Mouse (Mus musculus) limb, embryonic 11.5 days (tissue): ENCODE data around the gene Ferd3l. TPM values are rescaled to one million over a fixed set of nuclear protein-coding genes. Genes with fewer than 3 reads are reported as not detected.
A peak's percentile ranks its signal among the peaks of the same experiment; 100 is the strongest.

Experiments used
- ATAC-seq: fragments of 200-750 bp; cut with Nextera tagmentation; 2 replicates; pipeline ENCODE4 v1.8.0; 2017; ENCODE audit warnings: low read depth; ENCODE audit not compliant: insufficient number of reproducible peaks, low FRiP score, low TSS enrichment
- DNase-seq: peaks from one replicate; pipeline ENCODE4 v3.0.0-alpha.2; 2015; ENCODE audit warnings: low spot score
- H3K27ac ChIP-seq: fragments of 300-500 bp; sonication (generic); replicated peaks from 2 replicates; pipeline ENCODE4 v1.5.1; 2014; ENCODE audit warnings: low read depth, mild to moderate bottlenecking, low read length
- H3K27me3 ChIP-seq: fragments of 300-500 bp; sonication (generic); 2 replicates; pipeline ENCODE4 v1.6.1; 2014; ENCODE audit warnings: mild to moderate bottlenecking, low read length, mixed read lengths; ENCODE audit not compliant: control insufficient read depth, insufficient read depth
- H3K36me3 ChIP-seq: fragments of 300-500 bp; sonication (generic); 2 replicates; pipeline ENCODE4 v1.6.1; 2014; ENCODE audit warnings: mild to moderate bottlenecking, low read length, moderate library complexity, mixed read lengths; ENCODE audit not compliant: control insufficient read depth, insufficient read depth
- H3K4me1 ChIP-seq: fragments of 300-500 bp; sonication (generic); 2 replicates; pipeline ENCODE4 v1.6.1; 2014; ENCODE audit warnings: low read length, mixed read lengths; ENCODE audit not compliant: control insufficient read depth, insufficient read depth
- H3K4me2 ChIP-seq: fragments of 300-500 bp; sonication (generic); 2 replicates; pipeline ENCODE4 v1.6.1; 2014; ENCODE audit warnings: low read depth, mild to moderate bottlenecking, moderate library complexity; ENCODE audit not compliant: severe bottlenecking
- H3K4me3 ChIP-seq: fragments of 300-500 bp; sonication (generic); 2 replicates; pipeline ENCODE4 v1.5.1; 2014; ENCODE audit warnings: low read depth, low read length
- H3K9ac ChIP-seq: fragments of 300-500 bp; sonication (generic); 2 replicates; pipeline ENCODE4 v1.6.1; 2014; ENCODE audit warnings: mild to moderate bottlenecking, low read length
- H3K9me3 ChIP-seq: fragments of 300-500 bp; sonication (generic); 2 replicates; pipeline ENCODE4 v1.6.1; 2016; ENCODE audit warnings: low read length; ENCODE audit not compliant: control insufficient read depth
- whole genome bisulfite sequencing: fragments of 180-500 bp; shearing (Covaris S2); extraction: QIAGEN DNeasy Blood & Tissue Kit; methylation state at CpG from one replicate; pipeline ENCODE4 v1.1.7; 2014; 5-methylcytosine and 5-hydroxymethylcytosine counted together
- polyA plus RNA-seq: library from polyadenylated mRNA; unstranded; fragments of >200 nt; fragmentation: Nextera tagmentation; extraction: Ambion mirVana; gene quantifications from 2 replicates; pipeline ENCODE4 v1.2.1, GENCODE M21; 2014

The Ferd3l gene
- polyA plus RNA-seq = not detected in 2 replicates

DNA sequence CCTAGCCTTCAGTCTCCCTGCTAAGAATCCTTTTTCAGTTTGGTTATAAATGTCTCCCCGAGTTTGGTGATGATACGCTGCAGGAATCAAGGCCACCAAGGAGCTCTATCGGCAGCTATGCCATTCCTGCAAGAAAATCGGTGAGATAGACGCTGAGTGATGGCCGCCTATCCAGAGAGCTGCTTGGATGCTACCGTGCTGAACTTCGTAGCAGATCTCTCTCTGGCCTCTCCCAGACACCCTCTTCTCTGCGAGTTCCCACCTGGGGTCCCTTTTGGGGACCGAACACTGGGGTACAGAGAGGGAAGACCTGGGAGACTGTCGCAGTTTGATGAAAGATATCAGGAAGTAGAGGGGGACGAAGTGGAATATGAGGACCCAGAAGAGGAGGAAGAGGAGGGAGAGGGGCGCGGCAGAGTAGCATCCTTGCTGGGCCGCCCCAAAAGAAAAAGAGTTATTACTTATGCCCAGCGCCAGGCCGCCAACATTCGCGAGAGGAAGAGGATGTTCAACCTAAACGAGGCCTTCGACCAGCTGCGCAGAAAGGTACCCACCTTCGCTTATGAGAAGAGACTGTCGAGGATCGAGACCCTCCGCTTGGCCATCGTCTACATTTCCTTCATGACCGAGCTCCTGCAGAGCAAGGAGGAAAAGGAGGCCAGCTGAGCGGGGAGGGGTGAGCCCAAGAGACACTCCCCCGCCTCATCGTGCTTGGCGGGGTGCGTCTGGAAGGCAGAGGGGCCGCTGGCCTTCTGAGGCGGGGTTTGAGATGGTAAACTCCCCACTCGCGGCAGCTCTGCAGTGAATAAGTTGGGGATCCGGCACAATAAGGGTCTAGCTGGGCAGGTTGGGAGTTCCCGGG is at the start of gene Ferd3l:
Gene Ferd3l, plus strand, starts transcription at position 95 of the 862 bp plus-strand sequence.
- Histone ChIP-seq H3K9me3 (no peaks in the 10 kb centered on the region), H3K4me3 (peak within 1 kb of the TSS; percentile 10; the same call in 1 of the 2 replicates), H3K4me1 (no peaks in the 10 kb centered on the region), H3K9ac (no peak within 1 kb of the TSS), H3K27ac (no peak within 1 kb of the TSS), H3K4me2 (peak within 1 kb of the TSS; percentile 42), H3K27me3 (peaks cover 25% of the 10 kb centered on the region), H3K36me3 (no peaks in the 10 kb centered on the region)
- DNase-seq = peak; percentile 29
- WGBS = 1% methylated on average over 39 of the region's 39 CpGs
- ATAC-seq = no peak

DNA sequence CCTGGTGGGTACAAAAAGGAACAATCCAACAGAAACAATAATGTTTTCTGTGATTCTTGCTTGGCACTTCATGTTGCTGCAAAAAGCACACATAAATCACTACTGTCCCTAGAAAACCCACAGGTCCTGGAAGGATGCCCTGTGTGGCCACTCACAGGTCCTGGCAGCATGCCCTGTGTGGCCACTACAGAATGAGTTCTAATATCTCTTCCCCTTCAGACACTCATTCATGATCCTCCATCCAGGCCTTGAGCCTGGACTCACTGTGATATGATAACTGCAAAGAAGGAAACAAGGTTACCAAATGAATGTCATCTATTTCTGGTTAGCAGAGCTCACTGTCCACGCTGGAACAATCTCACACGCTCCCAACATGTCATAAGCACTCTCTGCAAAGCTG is 34.3 kb upstream of the Ferd3l start:
- Histone ChIP-seq H3K4me1 (no peaks in the 10 kb centered on the region), H3K9ac (no peak overlapping the region), H3K36me3 (no peaks in the 10 kb centered on the region), H3K27ac (no peak overlapping the region), H3K27me3 (no peaks in the 10 kb centered on the region), H3K9me3 (no peaks in the 10 kb centered on the region), H3K4me2 (no peak overlapping the region), H3K4me3 (no peak overlapping the region)
- WGBS = 75% methylated on average over 2 of the region's 2 CpGs
- DNase-seq (peak; percentile 29), ATAC-seq (no peak)

- H3K27me3 ChIP-seq = no peaks in the 10 kb centered on the region
- WGBS = 47% methylated on average over 1 of the region's 1 CpGs
- H3K9ac ChIP-seq = no peak overlapping the region
- H3K4me2 ChIP-seq = no peak overlapping the region
- DNase-seq = no peak
- H3K4me3 ChIP-seq = no peak overlapping the region
- no peak overlapping the region for H3K27ac ChIP-seq
- no peaks in the 10 kb centered on the region for H3K4me1 ChIP-seq
- ATAC-seq = no peak
- H3K36me3 ChIP-seq = no peaks in the 10 kb centered on the region
- no peaks in the 10 kb centered on the region for H3K9me3 ChIP-seq
These were observed 33.6 kb upstream of the Ferd3l start for GRCm38 (mm10) chr12:33894621-33895020.

- no peak overlapping the region for H3K4me2 ChIP-seq
- DNase-seq = no peak
- peaks cover 25% of the 10 kb centered on the region for H3K27me3 ChIP-seq
These were observed 1.5 kb upstream of the Ferd3l start for GRCm38 (mm10) chr12:33926751-33927150.

DNA sequence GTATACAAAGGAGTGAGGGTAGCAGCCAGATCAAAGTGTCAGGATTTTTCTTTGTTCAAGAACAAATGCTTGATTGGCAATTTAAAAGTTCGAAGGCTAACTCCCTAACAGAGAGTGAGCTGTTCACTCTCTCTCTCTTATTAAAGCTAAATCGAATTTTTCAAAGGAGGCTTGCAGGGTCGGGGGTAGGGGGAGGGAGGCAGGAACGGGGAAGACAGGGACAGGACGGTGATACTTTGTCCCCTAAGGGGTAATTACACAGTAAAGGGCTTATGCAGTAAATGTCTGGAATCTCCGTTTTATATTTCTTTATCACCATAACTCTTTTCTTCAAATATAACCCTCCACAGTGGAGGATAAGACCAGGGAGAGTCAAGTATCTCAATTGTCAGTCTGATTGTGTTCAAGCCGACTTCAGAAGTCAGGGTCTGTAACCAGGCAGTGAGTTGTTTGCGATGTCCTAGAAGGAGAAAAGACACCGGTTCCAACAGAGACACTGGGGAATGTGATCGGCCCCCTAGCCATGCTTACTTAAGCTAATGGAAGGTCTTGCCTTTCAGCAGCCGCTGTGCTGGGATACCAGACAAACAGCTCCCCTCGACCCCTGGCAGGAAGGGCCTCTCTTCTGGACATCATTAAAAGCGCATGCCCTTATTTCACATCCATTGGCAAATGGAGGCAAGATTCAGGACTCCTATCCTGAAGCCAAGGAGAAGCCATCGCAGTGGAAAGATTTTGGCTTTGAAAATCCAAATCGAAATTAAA is 709 bp upstream of the Ferd3l start:
- Histone ChIP-seq H3K27ac (no peak overlapping the region), H3K4me3 (no peak overlapping the region), H3K9ac (no peak overlapping the region), H3K4me2 (no peak overlapping the region), H3K27me3 (peaks cover 25% of the 10 kb centered on the region), H3K4me1 (no peaks in the 10 kb centered on the region), H3K9me3 (no peaks in the 10 kb centered on the region), H3K36me3 (no peaks in the 10 kb centered on the region)
- 2% methylated on average over 15 of the region's 15 CpGs for WGBS
- ATAC-seq (no peak), DNase-seq (no peak)

More at GRCm38 (mm10) chr12:33926751-33927150, 1.5 kb upstream of the Ferd3l start:
- H3K36me3 ChIP-seq = no peaks in the 10 kb centered on the region
- no peak overlapping the region for H3K4me3 ChIP-seq
- no peak for ATAC-seq
- H3K27ac ChIP-seq = no peak overlapping the region
- WGBS = under 1% methylated on average over 3 of the region's 3 CpGs
- H3K9ac ChIP-seq = no peak overlapping the region
- H3K9me3 ChIP-seq = no peaks in the 10 kb centered on the region
- H3K4me1 ChIP-seq = no peaks in the 10 kb centered on the region

- H3K4me1 ChIP-seq = peaks cover 3% of the 10 kb centered on the region
- DNase-seq = no peak
- 7% methylated on average over 3 of the region's 3 CpGs for WGBS
These were observed 24.6 kb downstream of the Ferd3l start for GRCm38 (mm10) chr12:33952843-33953242.

GRCm38 (mm10) chr12:33954931-33955565 is 26.8 kb downstream of the Ferd3l start:
- H3K9ac ChIP-seq = no peak overlapping the region
- peaks cover 3% of the 10 kb centered on the region for H3K4me1 ChIP-seq
- H3K27me3 ChIP-seq = no peaks in the 10 kb centered on the region
- DNase-seq = no peak
- H3K4me2 ChIP-seq = peak overlapping the region; percentile 75; the same call in 1 of the 2 replicates
- no peak overlapping the region for H3K27ac ChIP-seq
- H3K36me3 ChIP-seq = no peaks in the 10 kb centered on the region
- H3K9me3 ChIP-seq = no peaks in the 10 kb centered on the region
- ATAC-seq = no peak
- WGBS = 16% methylated on average over 8 of the region's 8 CpGs
- no peak overlapping the region for H3K4me3 ChIP-seq

More at GRCm38 (mm10) chr12:33952843-33953242, 24.6 kb downstream of the Ferd3l start:
- H3K36me3 ChIP-seq = no peaks in the 10 kb centered on the region
- no peaks in the 10 kb centered on the region for H3K27me3 ChIP-seq
- no peak overlapping the region for H3K9ac ChIP-seq
- no peak overlapping the region for H3K4me2 ChIP-seq
- H3K9me3 ChIP-seq = no peaks in the 10 kb centered on the region
- no peak overlapping the region for H3K4me3 ChIP-seq
- H3K27ac ChIP-seq = no peak overlapping the region
- no peak for ATAC-seq
